Mouse (Mus musculus): ENCODE data around the gene Olfr106-ps.

DNA sequence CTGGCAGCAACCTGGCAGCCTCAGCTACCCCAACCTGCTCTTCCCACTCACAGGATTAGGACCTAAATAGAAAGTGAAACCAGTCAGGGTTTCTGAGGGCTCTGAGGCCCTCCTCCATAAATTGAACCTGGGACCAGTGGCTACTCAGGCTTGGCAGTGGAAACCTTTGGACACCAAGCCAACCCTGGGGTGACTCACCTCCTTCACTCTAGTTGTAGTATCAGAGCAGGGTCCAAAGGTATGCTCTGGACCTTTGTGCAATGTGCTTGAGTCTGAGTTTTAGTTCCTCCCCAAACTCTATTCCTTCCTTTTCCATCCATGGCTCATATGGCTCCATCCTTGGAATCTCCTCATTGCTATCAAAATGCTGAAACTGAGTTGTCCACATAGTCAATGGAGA lies 23.2 kb downstream of the Olfr106-ps start:
- TF ChIP-seq CTCF (conservative IDR thresholded peaks at IDR 0.05; ENCODE audit: low read length) (no peak), NANOG (IDR thresholded peaks at IDR 0.05; ENCODE audit: borderline replicate concordance, low read length) (no peak), POU5F1 (IDR thresholded peaks at IDR 0.05; ENCODE audit: borderline replicate concordance, low read length) (no peak)
